Mouse (Mus musculus): ENCODE data around the gene Traf4.

Traf4 gene

GRCm38 (mm10) chr11:78167257-78167959 lies 2.0 kb upstream of the Traf4 start:
- DNase-seq (ENCODE audit: low spot score in 2 of 2) = no peak

DNA sequence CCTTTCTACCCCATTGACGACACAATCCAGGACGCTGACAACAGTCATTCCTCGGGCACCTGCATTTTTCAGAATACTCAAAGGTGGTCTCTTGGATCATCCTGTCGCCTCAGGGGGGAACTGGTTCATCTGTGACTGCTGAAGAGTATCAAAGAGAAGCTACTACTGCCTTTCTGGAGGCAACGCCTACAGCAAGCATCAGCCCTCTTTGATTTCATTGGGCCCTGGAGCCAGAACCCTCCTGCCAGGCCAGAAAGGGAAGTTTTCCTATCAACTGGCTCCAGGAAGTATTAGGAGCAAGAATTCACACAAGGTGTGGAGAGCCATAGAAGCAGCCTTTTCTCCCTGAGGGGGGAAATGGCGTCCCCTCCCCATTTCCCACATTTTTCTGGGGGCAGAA lies 1.3 kb upstream of the Traf4 start:
- no peak for DNase-seq (ENCODE audit: low spot score in 2 of 2)

DNA sequence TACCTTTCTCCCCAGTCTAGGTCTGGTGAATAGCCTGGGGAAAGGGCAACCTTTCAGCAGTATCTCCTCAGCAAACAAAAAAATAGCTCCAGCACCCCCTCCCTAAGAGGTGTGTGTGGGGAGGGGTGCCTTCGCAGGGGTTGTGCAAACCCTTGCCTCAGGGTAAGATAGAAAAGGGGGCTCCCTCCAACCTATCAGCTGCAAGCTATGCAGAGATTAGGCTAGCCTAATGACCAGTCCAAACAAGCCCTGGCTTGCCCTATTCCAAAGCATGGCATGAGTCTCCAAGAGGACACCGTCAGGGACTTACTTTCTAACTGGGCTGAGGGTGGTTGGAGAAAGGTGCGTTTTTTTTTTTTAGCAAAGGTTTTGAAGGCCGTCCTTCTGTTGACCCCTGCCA lies 772 bp upstream of the Traf4 start:
- no peak for DNase-seq (ENCODE audit: low spot score in 2 of 2)

DNA sequence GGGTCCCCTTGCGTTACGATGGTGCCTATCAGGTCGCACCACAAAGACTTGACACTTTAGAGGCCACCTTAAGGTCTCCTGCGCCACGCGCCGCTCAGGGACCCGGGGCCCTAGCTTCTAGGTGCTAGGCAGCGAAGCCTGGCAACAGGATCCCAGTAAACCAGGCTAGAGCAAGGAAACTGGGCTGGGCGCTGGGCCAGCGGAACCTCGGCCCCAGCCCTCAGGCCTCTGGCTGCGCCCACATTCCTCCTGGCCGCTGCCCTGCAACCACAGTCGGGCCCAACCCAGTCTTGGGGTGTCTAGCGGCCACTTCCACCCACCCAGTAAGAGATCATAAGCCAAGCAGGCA lies 346 bp upstream of the Traf4 start:
- no peak for DNase-seq (ENCODE audit: low spot score in 2 of 2)

GRCm38 (mm10) chr11:78164604-78164923 lies 825 bp downstream of the Traf4 start:
- DNase-seq (ENCODE audit: low spot score in 2 of 2) = no peak

- no peak for DNase-seq (ENCODE audit: low spot score in 2 of 2)
Observed at GRCm38 (mm10) chr11:78163681-78164603, 1.4 kb downstream of the Traf4 start.

DNA sequence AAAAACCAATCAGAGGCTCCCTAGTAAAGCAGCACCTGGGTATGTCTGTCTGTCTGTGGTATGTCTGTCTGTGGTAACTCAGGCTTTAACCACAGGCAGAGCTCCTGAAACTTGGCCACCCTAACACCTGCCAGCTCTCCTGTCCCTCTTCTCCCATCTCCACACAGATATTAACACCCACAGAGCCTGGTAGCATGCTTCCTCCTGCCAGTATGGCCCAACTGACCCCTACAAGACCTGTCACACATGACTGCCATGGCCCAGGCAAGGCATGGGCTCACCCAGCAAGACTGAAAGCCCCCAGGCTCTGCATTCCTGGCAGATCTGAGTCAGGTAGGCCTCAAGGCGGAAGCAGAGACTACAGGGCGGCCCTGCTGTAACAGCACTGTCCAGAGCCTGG lies 2.3 kb downstream of the Traf4 start:
- no peak for DNase-seq (ENCODE audit: low spot score in 2 of 2)

DNA sequence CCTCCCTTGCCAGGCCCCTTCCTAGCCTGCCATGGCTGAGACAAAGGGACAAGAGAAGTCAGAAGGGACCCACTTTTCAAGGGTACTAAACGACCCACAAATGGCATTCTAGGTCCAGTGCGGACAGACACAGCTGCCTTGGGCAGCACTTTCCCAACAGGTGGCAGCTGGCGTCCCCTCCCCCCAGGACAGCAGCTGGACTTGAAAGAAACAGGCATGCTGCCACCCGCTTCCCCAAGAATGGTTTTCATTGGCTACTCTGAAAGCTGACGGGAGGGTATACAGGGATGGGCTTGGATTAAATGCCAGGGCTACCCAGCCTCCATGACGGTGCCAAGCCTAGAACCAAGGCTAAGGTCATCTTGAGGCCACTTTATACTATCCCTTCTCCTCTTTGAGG lies 2.9 kb downstream of the Traf4 start:
- no peak for DNase-seq (ENCODE audit: low spot score in 2 of 2)

DNA sequence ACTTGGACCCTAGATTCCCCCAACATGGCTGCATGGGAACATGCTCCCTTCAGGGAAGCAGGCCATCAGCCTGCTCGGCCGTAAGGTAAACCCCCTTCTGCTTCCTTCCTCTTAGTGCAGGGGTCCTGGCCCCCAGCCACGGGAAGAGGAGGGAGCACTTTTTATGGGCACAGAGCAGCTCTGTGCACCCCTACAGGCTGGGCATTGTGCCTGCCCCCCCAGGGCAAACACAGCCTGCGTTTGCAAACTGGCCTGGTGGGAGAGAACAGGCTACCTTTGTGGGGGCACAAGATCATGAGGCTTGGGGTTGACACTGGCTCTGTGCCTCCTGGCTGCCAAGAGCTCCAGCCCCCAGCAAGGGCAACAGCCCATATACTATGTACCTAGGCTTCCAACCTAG lies 3.4 kb downstream of the Traf4 start:
- DNase-seq (ENCODE audit: low spot score in 2 of 2) = no peak

- no peak for DNase-seq (ENCODE audit: low spot score in 2 of 2)
Observed at GRCm38 (mm10) chr11:78161169-78161568, 4.2 kb downstream of the Traf4 start.

DNA sequence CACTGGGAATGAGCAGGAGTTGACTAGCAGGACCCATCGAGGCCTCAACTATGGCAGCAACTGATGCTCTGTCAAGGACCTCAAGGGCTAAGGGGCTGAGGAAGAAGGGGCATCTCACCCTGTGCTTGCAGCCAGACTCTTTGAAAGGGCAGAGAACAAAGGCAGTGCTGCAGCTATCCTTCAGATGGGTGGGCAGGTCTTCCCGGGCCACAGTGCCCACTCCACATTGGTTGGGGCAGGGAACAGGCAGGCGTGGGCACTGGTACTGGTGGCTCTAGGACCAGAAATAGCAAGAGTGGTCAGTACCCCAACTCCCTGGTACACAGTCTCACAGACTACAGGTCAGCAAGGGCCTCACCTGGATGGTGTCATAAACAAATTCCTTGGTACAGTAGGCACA lies 4.7 kb downstream of the Traf4 start:
- no peak for DNase-seq (ENCODE audit: low spot score in 2 of 2)

GRCm38 (mm10) chr11:78160171-78160570 lies 5.2 kb downstream of the Traf4 start:
- no peak for DNase-seq (ENCODE audit: low spot score in 2 of 2)

DNA sequence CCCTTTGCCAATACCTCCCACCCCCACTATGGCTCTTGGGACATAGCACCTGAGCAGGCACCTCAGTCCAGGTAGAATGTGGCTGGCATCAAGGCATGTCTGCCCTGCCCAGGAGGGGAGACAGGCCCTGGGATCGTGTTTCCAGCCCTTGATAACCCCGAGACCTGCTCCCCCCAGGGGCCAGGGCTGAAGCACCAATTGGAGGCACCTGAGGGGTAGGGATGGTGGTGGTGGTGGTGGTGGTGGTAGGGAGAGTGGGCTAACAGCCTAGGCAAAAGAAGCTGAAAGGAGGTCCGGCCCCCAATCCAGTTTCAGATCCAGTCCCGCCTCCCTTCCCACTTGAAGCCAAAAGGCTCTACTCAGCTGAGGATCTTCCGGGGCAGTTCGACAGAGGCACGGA lies 5.8 kb downstream of the Traf4 start:
- no peak for DNase-seq (ENCODE audit: low spot score in 2 of 2)

GRCm38 (mm10) chr11:78159096-78159495 lies 6.3 kb downstream of the Traf4 start:
- DNase-seq (ENCODE audit: low spot score in 2 of 2) = no peak

DNA sequence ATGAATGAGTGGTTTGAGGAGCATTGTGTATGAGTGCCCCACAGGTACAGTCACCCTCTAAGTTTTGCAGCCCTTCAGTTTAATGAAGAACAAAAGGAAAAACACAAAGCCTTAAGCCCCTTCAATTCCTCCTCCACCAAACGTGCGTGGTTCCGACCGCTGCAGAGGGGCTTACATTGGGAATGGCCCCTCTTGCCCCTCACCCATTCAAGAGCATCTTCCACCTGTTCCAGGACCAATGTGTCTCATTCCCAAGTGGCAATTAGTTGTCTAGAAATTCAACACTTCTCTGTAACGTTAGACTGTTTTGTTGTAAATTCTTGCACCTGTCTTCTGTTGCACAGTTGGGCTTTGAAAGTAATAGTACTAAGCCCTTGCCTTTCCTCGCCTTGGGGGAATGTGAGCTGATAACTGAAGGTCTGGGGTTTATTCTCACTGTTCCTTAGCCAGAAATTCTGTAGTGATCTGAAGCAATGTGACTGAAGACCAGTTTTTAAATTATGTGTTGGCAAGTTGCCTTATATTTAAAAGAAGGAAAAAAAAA lies 9.2 kb downstream of the Traf4 start:
- no peak for DNase-seq (ENCODE audit: low spot score in 2 of 2)

DNA sequence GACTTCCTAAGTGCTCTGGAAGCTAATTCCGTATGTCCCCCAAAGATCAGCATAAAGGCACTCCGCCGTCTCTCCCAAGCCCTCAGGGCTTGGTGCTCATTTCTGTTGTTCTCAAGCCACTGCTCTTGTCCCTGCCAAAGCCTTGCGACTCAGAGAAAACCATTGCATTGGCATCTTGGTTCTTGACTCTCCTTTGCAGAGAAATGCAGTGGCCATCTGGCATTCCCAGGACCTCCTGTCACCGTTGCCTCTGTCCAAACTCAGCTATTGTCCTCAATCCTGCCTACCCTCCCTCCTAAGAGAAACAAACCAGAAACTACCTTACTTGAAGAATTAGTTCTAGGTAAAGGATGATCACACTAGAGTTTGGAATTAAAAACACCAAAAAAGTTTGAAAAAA lies 9.7 kb downstream of the Traf4 start:
- no peak for DNase-seq (ENCODE audit: low spot score in 2 of 2)

DNA sequence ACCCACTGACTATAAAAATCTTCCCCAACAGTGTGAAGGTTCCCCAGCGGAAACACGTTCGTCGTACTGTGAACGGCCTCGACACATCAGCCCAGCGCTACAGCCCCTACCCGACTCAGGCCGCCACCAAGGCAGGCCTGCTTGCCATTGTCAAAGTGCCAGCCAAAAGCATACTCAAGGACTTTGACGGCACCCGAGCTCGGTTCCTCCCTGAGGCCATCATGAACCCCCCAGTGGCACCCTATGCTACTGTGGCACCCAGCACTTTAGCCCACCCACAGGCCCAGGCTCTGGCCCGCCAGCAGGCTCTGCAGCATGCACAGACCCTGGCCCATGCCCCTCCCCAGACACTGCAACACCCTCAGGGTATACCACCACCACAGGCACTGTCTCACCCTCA lies 11.6 kb downstream of the Traf4 start:
- DNase-seq (ENCODE audit: low spot score in 2 of 2) = no peak

GRCm38 (mm10) chr11:78152299-78153231 lies 12.8 kb downstream of the Traf4 start:
- DNase-seq (ENCODE audit: low spot score in 2 of 2) = peak; percentile 75 to 82

- DNase-seq (ENCODE audit: low spot score in 2 of 2) = no peak
Observed at GRCm38 (mm10) chr11:78151161-78151560, 14.2 kb downstream of the Traf4 start.

DNA sequence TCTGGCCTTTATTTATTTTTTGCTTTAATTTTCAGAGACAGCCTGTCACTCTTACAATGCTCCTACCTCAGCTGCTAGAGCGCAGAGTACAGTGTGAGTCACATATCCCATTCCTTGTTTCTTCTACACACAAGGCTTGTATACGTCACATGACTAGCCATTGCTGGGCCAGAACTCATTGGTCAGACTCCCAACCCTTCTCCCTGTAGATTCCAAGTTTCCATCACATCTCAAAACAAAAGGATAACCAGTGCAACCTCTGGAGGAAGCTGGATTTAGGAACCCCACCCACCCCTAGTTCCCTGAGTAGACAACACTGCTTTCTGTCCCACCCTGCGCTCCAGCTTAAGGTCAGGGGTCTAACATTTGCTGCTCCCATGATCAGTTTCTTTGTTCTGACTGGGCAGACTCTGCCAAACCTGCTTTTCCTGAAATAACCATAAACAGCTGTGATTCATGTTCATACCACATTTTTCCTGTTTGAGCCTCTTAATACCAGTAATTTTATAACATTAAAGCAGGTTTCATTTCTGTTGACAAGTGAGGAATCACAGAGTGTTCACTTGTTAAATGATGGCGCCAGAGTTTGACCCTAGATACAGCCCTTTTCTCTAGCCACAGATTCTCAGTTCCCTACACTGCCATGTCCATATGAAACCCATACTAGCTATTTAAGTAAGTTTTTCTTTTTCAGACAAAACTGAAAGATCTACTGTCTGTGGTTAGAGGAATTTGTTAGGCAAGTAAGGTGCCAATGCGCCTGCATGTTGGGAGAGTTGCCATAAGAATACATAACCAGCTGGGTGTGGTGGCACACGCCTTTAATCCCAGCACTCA lies 18.5 kb downstream of the Traf4 start:
- DNase-seq (ENCODE audit: low spot score in 2 of 2) = no peak

GRCm38 (mm10) chr11:78146168-78146567 lies 19.2 kb downstream of the Traf4 start:
- DNase-seq (ENCODE audit: low spot score in 2 of 2) = no peak

Measured in right cerebral cortex, postnatal 36 days (tissue).